Mouse (Mus musculus): Measurements from ENCODE around the gene Mettl13.

DNA sequence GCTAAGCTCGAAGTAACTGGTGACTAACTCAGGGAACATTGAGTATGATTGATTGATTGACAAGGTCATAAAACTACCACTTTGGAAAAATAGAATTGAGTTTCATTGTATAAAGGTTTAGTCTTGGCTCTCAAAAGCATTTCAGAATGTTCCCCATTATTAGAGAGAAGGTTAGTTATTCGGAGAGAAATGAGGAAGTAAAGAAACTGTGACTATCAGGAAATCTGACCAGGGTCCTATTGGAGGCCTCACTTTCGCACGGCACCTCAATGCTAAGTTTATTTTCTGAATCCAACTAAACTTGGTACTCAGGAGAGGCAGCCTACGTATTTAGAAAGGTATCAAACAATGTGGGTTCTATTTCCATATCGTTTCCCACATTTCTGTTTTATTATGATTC is 42.7 kb downstream of the Mettl13 start:
- no peak for TF ChIP-seq POLR2A (IDR thresholded peaks at IDR 0.05; ENCODE audit: insufficient read depth, low read depth, low read length)
- no peak for TF ChIP-seq CTCF (IDR thresholded peaks at IDR 0.05; ENCODE audit: insufficient read depth, low read depth, low read length)
